Mouse (Mus musculus): ENCODE measurements around the gene Kcnn4.
"Not testable (repeated sequence)": the region's sequence is repeated elsewhere in the genome, so short reads cannot be mapped to it uniquely, and the experiment has no call there.

Gene Kcnn4

GRCm38 (mm10) chr7:24391687-24392086 is 21.6 kb downstream of the Kcnn4 start:
- no peak for DNase-seq (ENCODE audit: low spot score)

DNA sequence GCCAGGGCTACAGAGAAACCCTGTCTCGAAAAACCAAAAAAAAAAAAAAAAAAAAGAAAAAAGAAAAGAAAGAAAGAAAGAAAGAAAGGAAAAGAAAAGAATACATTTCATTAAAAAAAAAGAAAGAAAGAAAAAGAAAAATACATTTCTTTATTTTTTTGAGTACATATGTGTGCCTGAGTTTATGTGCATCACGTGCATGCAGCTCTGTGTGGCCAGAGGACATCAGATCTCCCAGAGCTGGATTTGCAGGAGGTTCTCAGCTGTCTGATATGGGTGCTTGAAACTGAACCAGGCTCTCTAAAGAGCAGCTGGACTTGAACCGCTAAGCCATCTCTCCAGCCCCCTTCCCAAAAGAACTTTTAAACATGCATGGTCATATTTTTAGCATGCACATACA is 24.0 kb downstream of the Kcnn4 start:
- DNase-seq (ENCODE audit: low spot score): no peak

DNA sequence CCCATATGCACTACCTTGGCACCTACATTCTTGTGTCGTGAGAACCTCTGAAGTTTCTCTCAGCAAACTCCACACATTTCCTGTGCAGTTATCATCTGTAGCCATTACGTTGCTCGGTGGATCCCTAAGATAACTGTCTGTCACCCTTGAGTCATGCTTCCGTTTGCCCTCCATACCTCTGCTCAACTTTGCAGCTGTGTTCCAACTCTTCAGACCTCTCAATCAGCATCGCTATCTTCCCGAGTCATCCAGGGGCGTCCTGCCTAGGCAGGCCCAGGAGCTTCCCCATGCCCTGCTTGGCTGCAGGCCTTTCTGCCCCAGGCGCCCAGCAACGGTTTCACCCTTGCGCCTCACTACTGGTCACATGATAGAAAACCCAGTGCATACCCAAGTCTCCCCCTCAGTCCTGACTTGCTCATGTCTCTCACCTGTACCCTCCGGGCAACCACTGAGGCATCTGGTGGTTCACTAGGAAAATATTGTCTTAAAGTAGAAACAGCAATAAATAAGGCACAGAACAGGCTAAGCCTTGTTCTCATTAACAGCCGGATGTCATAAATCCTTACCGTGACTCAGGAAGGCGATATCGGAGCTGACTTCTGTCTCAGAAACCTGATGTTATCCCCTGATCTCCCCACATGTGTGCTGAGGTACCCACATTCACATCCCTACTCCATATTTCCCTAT is 24.6 kb downstream of the Kcnn4 start:
- no peak for DNase-seq (ENCODE audit: low spot score)

GRCm38 (mm10) chr7:24396832-24397231 is 26.8 kb downstream of the Kcnn4 start:
- DNase-seq (ENCODE audit: low spot score): no peak

DNA sequence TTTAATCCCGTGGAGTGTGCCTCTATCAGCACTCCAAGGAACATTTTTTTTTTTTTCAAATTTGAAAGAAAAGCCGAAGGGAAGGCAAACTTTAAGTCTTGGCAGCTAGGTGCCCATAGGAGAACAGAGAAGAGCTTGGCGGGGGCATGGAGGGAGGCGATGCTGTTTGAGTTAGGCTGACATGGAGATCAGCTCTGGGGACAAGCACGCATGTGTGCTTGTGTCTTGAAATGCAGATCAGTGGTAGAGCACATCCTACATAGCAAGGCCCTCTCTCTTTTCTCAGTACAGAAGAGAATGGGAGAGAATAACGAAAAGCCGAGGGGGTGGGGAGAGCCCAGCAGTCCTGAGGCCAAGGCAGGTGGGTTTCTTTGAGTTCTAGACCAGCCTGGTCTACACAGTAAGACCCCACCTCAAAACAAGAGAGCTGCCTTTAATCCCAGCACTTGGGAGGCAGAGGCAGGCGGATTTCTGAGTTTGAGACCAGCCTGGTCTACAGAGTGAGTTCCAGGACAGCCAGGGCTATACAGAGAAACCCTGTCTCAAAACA is 28.4 kb downstream of the Kcnn4 start:
- DNase-seq (ENCODE audit: low spot score): no peak

GRCm38 (mm10) chr7:24399256-24400081 is 29.4 kb downstream of the Kcnn4 start, which contains the start of gene Smg9:
Gene Smg9, plus strand, starts transcription at chr7:24399619.
- DNase-seq (ENCODE audit: low spot score): peak; percentile 94

DNA sequence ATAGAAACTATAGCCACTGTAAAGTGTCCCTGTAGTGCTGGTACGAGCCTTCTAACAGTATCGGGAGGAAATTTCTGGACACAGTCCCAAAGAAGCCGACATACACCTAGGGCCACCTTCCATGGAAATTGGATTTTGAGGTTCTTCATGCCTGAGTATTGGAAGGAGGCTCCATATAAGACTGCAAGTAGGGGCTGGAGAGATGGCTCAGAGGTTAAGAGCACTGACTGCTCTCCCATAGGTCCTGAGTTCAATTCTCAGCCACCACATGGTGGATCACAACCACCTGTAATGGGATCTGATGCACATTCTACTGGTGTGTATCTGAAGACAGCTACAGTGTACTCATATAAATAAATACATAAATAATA is 30.0 kb downstream of the Kcnn4 start:
- no peak for DNase-seq (ENCODE audit: low spot score)

GRCm38 (mm10) chr7:24400489-24400888 is 30.4 kb downstream of the Kcnn4 start:
- DNase-seq (ENCODE audit: low spot score): not testable (repeated sequence)

- DNase-seq (ENCODE audit: low spot score): no peak
Observed at GRCm38 (mm10) chr7:24402851-24403250, 32.8 kb downstream of the Kcnn4 start.

- no peak for DNase-seq (ENCODE audit: low spot score)
Observed at GRCm38 (mm10) chr7:24405649-24406048, 35.6 kb downstream of the Kcnn4 start.

DNA sequence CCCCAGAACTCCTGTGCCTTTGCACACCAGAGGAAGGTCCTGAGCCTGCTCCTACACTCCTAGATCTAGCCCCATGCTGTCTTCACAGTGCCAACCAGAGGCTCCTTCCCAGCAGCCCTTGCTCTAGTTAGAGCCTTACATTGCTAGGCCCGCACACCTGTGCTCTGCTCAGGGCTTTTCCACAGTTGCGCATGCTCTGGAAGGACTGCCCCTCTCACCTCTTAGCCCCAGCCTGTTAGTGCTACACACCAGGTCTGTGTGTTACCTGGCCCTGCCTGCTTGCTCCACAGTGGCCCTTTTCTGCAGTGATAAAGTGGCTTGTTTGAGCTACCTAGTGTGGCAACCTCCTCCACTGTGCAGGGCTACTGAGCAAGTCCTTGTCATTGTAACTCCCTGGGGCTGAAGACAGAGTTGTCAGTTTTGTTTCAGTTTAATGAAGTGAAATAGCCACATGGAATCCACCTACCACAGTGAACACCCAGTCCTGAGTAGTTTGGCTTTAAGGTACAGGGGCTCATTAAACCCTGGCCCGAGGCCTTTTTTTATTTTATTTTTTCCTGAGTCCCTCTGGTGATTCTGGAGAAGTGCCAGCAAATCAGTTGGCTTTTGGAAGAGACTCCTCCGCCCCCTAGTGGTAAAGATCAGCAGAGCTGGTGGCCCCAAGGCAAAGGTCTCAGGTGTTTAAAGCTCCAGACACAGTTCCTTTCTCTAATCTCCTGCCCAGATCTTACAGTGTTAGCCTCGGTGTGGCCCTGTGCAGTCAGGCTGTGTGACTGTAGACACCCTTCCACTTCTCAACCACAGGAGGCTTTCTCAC is 36.7 kb downstream of the Kcnn4 start:
- DNase-seq (ENCODE audit: low spot score): peak; percentile 72

GRCm38 (mm10) chr7:24408186-24408585 is 38.1 kb downstream of the Kcnn4 start:
- no peak for DNase-seq (ENCODE audit: low spot score)

DNA sequence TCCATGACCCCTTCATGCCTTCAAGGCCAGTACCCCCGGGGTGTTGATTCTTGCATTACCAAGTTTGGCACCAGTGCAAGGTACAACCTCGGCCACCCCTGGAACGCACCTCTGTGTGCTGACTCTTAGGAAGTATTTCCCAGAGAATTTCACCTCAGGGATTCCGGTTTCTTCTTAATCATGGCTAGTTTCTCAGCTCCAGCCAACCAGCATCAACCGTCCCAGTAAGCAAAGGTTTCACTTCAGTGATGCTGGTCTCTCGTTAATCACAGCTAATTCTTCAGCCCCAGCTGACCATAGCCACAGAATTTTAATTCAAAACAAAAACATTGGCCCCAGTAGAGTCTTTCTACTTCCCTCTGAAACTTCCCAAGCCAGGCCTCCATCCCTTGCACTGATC is 40.1 kb downstream of the Kcnn4 start:
- DNase-seq (ENCODE audit: low spot score): no peak

DNA sequence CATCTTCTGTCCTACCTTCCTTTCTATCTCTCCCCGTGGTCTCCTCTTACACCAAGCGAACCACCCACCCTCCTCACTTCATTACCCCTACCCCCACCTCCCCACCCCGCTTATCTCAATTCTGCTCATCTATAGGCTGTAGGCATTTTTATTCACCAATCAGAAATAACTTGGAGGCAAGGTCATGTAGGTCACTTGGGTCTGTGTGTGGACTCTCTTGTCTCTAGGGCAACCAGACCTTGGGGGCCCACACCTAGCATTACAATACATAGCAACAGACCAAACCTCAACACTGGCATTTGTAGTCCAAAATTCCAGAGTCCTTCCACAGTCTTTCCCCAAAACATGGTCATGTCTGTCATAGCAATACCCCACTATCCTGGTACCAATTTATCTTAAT is 40.8 kb downstream of the Kcnn4 start:
- no peak for DNase-seq (ENCODE audit: low spot score)

DNA sequence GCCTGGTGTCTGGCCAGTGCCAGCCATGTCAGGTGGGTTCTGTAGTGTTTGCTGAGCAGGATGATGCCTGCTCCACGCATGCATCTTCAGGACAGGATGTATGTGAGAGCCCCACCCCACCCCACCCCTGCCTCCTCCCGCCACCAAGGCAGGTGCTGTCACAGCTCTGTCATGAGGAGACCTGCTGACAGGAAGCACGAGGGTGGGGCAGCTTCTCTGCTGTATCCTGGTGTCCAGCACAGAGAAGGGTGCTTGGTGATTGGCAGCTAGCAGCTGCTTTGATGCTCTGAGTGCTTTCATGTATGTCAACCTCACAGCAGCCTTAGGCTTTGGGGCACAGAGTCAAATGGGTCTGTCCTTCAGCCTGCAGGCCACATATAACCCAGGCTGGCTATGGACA is 43.6 kb downstream of the Kcnn4 start:
- no peak for DNase-seq (ENCODE audit: low spot score)

DNA sequence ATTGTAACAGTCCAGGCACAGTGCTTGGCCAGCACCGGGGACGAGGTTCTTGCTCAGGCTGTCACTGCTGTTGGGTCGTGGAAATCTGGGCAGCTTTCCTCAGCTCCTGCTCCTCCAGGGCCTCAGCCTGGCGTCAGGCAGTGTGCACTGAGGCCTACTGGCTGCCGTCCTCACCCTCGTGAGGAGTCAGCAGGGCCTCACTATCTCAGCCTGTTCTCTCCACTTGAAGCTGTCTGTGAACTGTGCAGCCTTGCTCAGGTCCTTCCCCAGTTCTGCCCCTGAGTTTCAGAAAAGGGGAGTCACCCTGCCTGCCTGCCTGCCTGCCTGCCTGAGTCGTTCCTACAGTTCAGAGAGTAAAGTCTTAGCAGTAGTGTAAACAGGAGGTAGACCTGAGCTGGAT is 45.2 kb downstream of the Kcnn4 start:
- no peak for DNase-seq (ENCODE audit: low spot score)

DNA sequence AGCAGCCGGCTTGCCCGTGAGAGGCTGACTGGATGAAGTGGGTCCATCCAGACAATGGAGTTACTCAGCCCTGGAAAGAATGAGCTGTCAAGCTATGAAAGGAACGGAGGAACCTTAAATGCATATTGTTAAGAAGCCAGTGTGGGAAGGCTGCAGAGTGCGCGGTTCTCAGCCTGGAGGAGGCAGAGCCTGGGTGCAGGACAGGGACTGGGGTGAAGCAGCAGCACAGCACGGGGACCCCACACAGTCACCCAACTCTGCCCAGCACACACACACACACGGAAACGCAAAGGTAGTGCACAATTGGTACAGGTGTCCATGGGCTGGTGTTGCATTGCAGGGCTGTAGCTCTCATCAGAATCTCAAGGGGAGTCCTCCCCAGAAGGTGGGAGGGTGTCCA is 49.5 kb downstream of the Kcnn4 start:
- no peak for DNase-seq (ENCODE audit: low spot score)

DNA sequence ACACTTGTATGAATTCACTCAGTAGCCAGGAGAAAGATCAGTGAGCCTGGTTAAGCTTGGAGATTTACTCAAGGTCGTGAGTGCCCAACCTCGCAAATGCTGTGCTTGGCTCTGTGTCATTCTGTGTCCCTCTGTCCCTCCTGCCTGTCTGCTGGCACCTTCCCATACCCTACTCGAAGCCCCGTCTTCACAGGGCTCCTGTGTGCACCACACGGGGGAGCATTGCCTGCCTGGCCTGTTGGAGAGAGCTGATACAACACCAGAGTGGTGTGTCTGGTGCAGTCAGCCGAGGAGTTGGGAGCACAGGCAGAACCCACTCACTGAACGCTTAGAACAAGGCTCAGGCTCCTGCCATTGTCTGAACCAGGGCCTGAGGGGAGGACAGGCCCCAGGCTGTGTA is 51.6 kb downstream of the Kcnn4 start:
- DNase-seq (ENCODE audit: low spot score): no peak

DNA sequence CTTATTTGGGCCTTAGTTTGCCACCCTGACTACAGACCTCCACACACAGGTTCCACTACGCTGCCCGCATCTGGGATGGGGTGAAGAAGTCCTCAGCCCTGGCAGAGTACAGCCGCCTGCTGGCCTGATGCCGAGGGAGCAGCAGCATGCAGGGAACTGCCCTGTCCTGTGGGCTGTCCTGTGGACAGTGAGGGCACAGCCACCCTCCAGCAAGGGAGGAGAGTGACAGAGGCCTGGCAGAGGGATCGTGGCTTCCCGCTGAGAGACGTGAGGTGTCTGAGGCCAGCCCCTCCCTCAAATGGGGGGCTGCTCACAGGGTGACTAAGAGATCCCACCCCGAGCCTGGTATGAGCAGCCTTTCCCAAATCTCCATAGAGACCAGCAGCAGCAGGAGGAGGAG is 52.2 kb downstream of the Kcnn4 start:
- no peak for DNase-seq (ENCODE audit: low spot score)

- DNase-seq (ENCODE audit: low spot score): no peak
Observed at GRCm38 (mm10) chr7:24423107-24423763, 53.2 kb downstream of the Kcnn4 start.

DNA sequence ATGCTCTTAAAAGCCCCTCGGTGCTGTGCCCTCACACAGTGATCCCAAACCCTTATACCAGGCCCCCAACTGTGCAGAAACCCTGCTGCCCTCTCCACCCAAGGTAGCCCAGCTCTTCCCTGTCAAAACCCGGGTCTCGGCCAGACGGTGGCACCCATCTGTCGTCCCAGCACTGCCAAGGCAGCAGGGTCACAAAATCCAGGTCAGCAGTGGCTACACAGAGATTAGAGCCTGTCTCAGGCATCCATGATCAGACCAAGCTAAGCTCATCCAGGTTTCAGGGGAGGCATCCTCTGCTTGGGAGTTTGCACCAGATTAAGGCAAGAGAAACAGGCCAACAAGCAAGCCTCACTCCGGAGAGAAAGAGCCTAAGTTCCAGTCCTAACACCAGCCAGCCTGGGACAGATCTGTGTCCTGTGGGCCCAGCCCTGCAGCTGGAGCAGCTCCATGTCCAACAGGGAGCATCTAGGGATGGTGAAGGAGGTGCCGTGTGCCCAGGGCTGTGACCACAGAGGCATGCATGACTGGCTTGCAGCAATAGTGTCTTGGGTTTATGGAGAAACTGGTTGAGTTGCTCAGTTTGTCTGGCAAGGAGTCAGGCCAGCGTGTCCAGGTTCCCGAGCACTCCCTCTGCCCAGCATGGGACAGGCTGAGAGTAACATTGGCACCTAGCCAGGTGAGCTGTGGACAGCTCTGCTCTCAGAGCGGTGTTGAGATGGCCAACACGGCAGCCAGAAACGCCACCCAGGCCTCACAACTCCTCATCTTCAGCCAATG is 54.1 kb downstream of the Kcnn4 start:
- DNase-seq (ENCODE audit: low spot score): peak; percentile 31
